Mouse (Mus musculus): ENCODE measurements around the gene Fam89a. TPM values are rescaled to one million over a fixed set of nuclear protein-coding genes. Genes with fewer than 3 reads are reported as not detected.

Fam89a gene
- polyA plus RNA-seq, 1 experiment from 2014 or later, result 6.5 TPM

DNA sequence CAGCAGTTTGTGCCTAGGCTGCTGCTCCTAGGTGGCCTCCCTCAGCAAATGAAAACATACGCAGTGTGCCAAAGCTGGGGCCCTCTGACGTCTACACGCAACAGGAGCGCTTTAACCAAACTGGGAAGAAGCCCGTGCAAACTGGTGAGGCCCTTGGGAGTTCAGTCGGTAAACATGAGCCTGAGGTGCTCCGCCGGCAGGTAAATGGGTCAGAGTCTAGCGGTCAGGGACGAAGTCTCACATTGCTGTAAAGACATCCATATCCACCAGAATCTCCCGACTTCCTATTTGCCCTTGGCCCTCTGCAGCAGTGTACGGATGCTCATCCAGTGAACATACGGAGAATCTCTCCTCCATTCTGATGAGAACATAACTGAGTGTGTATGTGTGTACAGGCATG lies 5.0 kb downstream of the Fam89a start:
- H3K4me1 ChIP-seq, result peaks cover 45% of the 10 kb centered on the region
- 72% methylated on average over 13 of the region's 13 CpGs for WGBS
- DNase-seq (ENCODE audit: low spot score), result no peak
- H3K9me3 ChIP-seq, result no peaks in the 10 kb centered on the region
- H3K27ac ChIP-seq (replicated peaks), result no peak overlapping the region
- H3K4me3 ChIP-seq, result no peak overlapping the region
- H3K27me3 ChIP-seq (replicated peaks; ENCODE audit: low read depth, poor library complexity, severe bottlenecking), result peaks cover 24% of the 10 kb centered on the region
- peaks cover 3% of the 10 kb centered on the region for H3K36me3 ChIP-seq (replicated peaks)

DNA sequence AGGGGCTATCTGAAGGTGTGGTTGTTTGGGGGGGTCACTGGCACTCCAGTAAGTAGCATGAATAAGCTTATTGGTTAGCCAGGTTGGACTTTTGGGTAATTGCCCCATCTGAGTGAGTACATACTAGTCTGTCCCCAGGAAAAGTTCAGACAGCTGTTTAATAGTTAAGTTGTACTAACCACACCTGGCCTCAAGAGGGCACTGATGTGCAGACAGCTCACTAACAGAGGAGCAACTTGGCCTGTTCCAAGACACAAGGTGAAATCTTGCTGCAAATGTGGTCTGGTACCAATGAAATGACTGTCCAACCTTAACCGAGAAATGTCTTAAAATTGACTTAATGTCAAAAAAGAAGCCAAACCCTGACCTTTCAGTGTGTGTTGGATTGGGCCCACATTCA lies 12.4 kb downstream of the Fam89a start:
- Histone ChIP-seq H3K27me3 (replicated peaks; ENCODE audit: low read depth, poor library complexity, severe bottlenecking) (no peaks in the 10 kb centered on the region), H3K27ac (replicated peaks) (no peak overlapping the region), H3K4me3 (no peak overlapping the region), H3K36me3 (replicated peaks) (peaks cover 70% of the 10 kb centered on the region), H3K9me3 (no peaks in the 10 kb centered on the region), H3K4me1 (peaks cover 15% of the 10 kb centered on the region)
- DNase-seq (ENCODE audit: low spot score), result peak; percentile 29
- WGBS, result 85% methylated on average over 1 of the region's 1 CpGs

DNA sequence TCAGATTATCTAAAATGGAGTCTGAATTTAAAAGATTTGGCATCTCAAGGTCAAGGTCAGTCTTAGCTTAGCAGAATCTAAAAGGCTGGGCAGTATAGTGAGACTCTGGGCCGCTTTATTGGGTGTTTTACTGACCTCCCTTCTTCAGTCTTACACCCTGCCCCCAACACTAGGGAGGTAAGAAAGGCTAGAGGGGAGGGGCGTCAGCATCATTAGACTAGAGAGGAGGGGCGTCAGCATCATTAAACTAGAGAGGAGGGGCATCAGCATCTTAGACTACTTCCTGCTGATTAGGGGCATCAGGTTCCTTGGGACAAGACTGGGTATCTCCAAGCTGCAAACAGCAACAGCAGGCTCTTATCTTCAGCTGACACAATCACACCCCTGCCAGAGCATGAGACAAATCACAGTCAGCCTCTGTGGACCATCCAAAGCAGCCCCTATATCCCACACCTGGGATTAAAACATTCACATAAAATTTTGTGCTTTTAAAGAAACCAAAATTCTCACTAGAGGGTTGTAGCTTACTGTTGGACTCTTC lies 16.2 kb downstream of the Fam89a start:
- Histone ChIP-seq H3K4me1 (no peaks in the 10 kb centered on the region), H3K36me3 (replicated peaks) (peaks cover 93% of the 10 kb centered on the region), H3K27me3 (replicated peaks; ENCODE audit: low read depth, poor library complexity, severe bottlenecking) (no peaks in the 10 kb centered on the region), H3K27ac (replicated peaks) (no peak overlapping the region), H3K9me3 (no peaks in the 10 kb centered on the region), H3K4me3 (no peak overlapping the region)
- DNase-seq (ENCODE audit: low spot score), result no peak
- 67% methylated on average over 3 of the region's 3 CpGs for WGBS

DNA sequence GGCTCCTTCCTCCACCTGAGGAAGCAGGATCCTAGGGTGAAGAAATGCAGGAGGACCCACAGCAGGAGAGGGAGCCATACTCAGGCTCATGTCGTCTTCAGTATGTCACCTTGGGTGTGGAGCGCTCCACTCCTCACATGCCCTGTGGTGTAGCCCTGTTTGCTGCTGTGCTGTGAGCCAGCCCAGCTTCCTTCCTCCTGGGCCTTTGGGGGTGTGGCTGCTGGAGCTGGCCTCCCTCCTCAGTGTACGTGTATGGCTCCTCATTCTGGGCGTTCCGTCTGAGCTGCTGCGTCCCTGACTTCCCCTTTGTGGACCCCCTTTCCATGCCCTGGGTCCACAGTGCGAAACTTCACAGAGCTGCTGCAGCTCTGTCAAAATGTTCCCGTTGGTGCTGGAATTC lies 18.8 kb downstream of the Fam89a start:
- DNase-seq (ENCODE audit: low spot score), result no peak
- Histone ChIP-seq H3K36me3 (replicated peaks) (peaks cover 98% of the 10 kb centered on the region), H3K27me3 (replicated peaks; ENCODE audit: low read depth, poor library complexity, severe bottlenecking) (no peaks in the 10 kb centered on the region), H3K4me1 (no peaks in the 10 kb centered on the region), H3K4me3 (no peak overlapping the region), H3K27ac (replicated peaks) (no peak overlapping the region), H3K9me3 (no peaks in the 10 kb centered on the region)
- WGBS, result 93% methylated on average over 8 of the region's 8 CpGs

DNA sequence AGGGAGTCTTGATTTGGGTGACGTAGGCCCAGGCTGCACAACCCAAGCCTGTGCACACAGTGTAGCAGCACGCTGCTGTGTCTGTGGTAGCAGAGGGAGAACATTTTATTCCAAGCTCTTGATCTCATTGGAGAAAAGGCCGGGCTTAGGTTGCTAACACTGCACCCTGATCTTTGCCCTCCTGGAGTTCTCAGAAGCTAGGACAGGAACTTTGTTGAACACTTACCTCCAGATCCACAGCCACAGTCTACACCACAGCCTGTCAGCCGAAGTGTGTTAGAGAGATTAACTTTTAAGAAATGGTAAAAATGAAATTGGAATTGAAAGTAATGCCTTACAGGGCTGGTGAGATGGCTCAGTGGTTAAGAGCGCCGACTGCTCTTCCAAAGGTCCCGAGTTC lies 27.3 kb downstream of the Fam89a start:
- no peak overlapping the region for H3K4me3 ChIP-seq
- H3K27ac ChIP-seq (replicated peaks), result no peak overlapping the region
- 96% methylated on average over 7 of the region's 7 CpGs for WGBS
- no peaks in the 10 kb centered on the region for H3K27me3 ChIP-seq (replicated peaks; ENCODE audit: low read depth, poor library complexity, severe bottlenecking)
- H3K9me3 ChIP-seq, result no peaks in the 10 kb centered on the region
- H3K36me3 ChIP-seq (replicated peaks), result peaks cover 44% of the 10 kb centered on the region
- DNase-seq (ENCODE audit: low spot score), result no peak
- peaks cover 25% of the 10 kb centered on the region for H3K4me1 ChIP-seq

DNA sequence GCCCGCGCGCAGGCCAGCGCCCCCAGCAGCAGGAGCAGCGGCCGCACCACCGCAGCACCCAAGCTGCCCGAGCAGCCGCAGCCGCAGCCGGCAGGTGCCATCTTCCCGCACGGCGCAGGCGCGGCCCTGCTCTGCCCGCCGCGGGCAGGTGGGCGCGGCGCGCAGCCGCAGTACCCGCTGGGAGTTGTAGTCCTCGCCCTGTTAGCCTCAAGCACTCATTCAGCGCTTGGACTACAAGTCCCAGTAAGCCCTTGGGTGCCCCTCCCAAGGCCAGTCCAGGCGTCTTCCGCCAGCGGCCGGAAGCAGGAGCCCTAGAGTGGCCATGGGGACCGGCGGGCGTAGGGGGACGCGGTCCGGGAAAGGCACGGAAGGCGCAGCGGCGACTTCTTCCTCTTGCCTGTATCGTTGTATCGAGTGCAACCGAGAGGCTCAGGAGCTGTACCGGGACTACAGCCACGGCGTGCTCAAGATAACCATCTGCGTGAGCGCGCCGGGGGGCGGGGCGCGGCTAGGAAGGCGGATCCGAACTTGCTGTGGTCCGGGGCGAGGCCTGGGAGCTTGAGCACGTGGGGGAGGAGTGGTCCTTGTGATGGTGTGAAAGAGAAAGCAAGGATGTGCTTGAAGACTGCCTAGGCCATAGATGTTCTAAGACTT lies 29.6 kb downstream of the Fam89a start, which contains the start of the genes Ttc13 and Arv1:
TSS of gene Ttc13 (minus strand) at position 122 of the 654 bp plus-strand sequence.
TSS of gene Arv1 (plus strand) at position 278 of the 654 bp plus-strand sequence.
- Histone ChIP-seq H3K4me3 (peak within 1 kb of the TSS; percentile 99), H3K27ac (replicated peaks) (peak within 1 kb of the TSS; percentile 87), H3K27me3 (replicated peaks; ENCODE audit: low read depth, poor library complexity, severe bottlenecking) (no peaks in the 10 kb centered on the region), H3K9me3 (no peaks in the 10 kb centered on the region), H3K36me3 (replicated peaks) (peaks cover 27% of the 10 kb centered on the region), H3K4me1 (peaks cover 25% of the 10 kb centered on the region)
- under 1% methylated on average over 59 of the region's 59 CpGs for WGBS
- DNase-seq (ENCODE audit: low spot score), result peak; percentile 96

DNA sequence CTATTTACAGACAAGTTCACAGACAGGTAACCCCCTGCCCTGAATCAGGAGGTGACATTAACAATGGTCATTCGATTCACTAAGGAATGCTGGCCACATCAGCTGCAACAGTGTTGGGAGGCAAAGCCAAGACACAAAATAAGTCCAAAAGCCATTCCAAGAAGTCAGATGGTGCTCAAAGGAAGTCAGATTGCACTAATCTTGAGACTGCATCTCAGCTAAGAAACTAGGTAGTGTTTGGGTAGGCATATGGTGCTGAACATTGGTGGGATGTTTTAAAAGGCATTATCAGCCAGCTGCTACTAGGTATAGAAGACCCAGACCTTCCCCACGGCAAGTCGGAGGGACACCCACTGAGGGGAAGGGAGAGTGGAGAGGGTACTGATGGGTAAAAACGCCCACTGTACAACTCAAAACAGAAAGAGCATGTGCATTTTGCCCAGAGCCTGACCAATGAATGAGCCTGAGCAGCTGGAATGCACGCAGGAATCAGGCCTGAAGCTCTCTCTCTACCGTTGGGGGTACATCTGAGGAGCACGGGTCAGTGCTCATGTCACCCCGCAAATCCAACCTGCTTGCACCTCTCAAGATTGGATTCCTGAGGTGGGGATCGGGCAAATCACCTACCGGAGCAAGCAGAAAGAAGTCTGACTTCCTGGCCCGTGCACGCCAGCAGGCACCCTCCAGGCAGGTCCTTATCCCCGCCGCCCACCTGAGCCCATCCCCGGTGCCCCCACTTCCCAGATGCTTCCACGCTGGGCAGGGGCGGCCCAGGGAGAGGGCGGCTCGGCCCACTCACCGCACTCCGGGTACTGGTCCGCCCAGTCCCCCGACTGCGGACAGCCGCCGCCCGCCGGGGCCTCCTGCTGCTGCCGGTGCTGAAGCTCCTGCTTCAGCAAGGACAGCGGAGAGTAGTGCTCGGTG lies 30.4 kb downstream of the Fam89a start:
- 2% methylated on average over 31 of the region's 31 CpGs for WGBS
- Histone ChIP-seq H3K27me3 (replicated peaks; ENCODE audit: low read depth, poor library complexity, severe bottlenecking) (no peaks in the 10 kb centered on the region), H3K36me3 (replicated peaks) (peaks cover 19% of the 10 kb centered on the region), H3K4me1 (peaks cover 25% of the 10 kb centered on the region), H3K9me3 (no peaks in the 10 kb centered on the region), H3K4me3 (peak overlapping the region; percentile 99), H3K27ac (replicated peaks) (peak overlapping the region; percentile 87)
- no peak for DNase-seq (ENCODE audit: low spot score)

DNA sequence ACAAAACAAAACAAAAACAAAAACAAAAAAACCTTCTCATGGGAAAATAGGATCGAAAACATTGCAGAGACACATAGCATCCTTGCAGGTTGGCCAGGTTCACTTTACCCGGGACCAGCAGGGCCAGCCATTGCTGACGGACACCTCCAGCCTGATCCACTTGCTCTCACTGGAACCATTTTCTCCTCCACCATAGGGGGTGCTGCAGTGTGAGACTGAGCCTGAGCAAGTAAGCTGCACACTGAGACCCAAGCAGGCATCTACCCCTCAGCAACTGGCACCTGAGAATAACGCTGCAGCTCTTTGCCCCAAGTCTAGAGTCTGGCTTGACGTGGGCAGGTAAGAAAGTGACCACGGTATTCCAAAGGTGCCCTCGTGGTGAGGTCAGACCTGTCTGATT lies 31.5 kb downstream of the Fam89a start:
- WGBS, result 83% methylated on average over 7 of the region's 7 CpGs

DNA sequence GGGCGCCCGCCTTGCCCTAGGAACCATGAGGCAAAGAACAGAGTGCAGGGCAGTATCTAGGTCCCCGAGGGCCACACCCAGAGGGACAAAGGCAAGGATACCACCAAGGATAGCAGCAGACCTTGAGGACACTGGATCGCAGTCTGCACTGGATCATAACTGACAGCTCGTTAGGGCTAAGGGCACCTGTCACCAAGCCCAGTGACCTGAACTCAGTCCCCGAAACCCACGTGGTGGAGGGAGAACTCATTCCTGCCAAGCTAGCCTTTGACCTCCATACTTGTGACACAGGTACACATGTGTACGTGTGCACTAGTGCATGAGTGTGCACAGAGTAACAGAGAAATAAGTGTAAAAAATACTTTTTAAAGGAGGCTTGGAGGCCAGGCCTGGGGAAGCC lies 35.9 kb downstream of the Fam89a start:
- Histone ChIP-seq H3K4me3 (no peak overlapping the region), H3K27ac (replicated peaks) (no peak overlapping the region), H3K36me3 (replicated peaks) (peaks cover 39% of the 10 kb centered on the region), H3K27me3 (replicated peaks; ENCODE audit: low read depth, poor library complexity, severe bottlenecking) (no peaks in the 10 kb centered on the region), H3K4me1 (peaks cover 8% of the 10 kb centered on the region), H3K9me3 (no peaks in the 10 kb centered on the region)
- WGBS, result 89% methylated on average over 8 of the region's 8 CpGs
- DNase-seq (ENCODE audit: low spot score), result no peak

More for the DNA sequence above, 31.5 kb downstream of the Fam89a start:
- DNase-seq (ENCODE audit: low spot score), result no peak
- Histone ChIP-seq H3K36me3 (replicated peaks) (peaks cover 11% of the 10 kb centered on the region), H3K9me3 (no peaks in the 10 kb centered on the region), H3K4me3 (peak overlapping the region; percentile 99; the same call in 1 of the 2 replicates), H3K4me1 (peaks cover 25% of the 10 kb centered on the region), H3K27me3 (replicated peaks; ENCODE audit: low read depth, poor library complexity, severe bottlenecking) (no peaks in the 10 kb centered on the region), H3K27ac (replicated peaks) (no peak overlapping the region)

DNA sequence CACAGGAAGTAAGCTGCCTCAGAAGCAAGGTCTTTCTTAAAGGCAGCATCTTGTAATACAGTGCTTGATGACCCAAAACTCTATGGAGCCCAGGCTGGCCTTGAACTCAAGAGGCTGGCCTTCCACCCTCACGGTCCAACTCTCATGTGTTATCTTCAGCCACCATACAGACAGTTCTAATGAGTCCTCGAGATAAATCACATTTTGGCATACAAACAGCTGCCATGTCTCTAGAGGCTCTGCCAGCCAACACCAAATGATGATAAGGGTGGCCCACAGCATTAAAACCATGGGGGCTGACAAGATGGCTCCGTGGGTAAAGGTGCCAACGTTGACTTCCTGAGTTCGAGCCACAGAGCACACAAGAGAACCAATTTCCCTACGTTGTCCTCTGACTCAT lies 38.4 kb downstream of the Fam89a start:
- no peaks in the 10 kb centered on the region for H3K9me3 ChIP-seq
- H3K4me1 ChIP-seq, result no peaks in the 10 kb centered on the region
- H3K27ac ChIP-seq (replicated peaks), result no peak overlapping the region
- H3K4me3 ChIP-seq, result no peak overlapping the region
- peaks cover 53% of the 10 kb centered on the region for H3K36me3 ChIP-seq (replicated peaks)
- WGBS, result 93% methylated on average over 6 of the region's 6 CpGs
- no peaks in the 10 kb centered on the region for H3K27me3 ChIP-seq (replicated peaks; ENCODE audit: low read depth, poor library complexity, severe bottlenecking)
- DNase-seq (ENCODE audit: low spot score), result no peak

DNA sequence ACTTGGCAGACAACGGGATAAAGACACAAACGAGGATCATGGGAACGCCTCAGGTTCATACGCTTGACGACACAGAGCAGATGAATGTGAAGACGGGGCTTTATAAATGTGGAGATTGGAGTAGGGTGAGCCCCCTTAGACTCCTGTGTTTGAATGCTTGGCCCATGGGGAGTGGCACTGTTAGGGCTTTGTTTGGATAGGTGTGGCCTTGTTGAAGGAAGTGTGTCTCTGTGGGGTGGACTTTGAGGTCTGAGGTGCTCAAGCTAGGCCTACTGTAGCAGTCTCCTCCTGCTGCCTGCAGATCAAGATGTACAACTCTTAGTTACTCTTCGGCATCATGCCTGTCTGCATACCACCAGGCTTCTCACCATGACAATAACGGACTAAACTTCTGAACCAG lies 45.8 kb downstream of the Fam89a start:
- no peak overlapping the region for H3K4me3 ChIP-seq
- peaks cover 75% of the 10 kb centered on the region for H3K36me3 ChIP-seq (replicated peaks)
- H3K27me3 ChIP-seq (replicated peaks; ENCODE audit: low read depth, poor library complexity, severe bottlenecking), result no peaks in the 10 kb centered on the region
- no peaks in the 10 kb centered on the region for H3K9me3 ChIP-seq
- no peak overlapping the region for H3K27ac ChIP-seq (replicated peaks)
- WGBS, result 94% methylated on average over 8 of the region's 8 CpGs
- no peak for DNase-seq (ENCODE audit: low spot score)
- no peaks in the 10 kb centered on the region for H3K4me1 ChIP-seq

DNA sequence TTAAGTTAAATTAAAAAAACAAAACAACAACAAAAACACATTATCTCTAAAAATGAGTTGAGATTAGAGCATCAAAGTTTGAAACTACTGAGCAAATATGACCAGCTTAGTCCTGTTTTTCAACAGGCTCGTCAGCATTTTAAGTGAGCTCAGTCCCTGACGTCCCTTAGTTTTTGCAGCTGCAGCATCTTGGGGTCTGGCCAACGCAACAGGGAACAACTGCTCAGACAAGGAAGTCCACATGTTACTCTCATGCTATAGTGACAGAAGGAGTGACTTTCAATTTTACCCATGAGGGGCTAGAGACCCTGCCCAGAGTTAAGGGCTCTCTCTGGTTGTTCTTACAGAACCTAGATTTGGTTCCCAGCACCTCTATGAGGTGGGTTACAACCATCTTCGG lies 47.3 kb downstream of the Fam89a start:
- DNase-seq (ENCODE audit: low spot score), result no peak
- no peak overlapping the region for H3K27ac ChIP-seq (replicated peaks)
- no peak overlapping the region for H3K4me3 ChIP-seq
- no peaks in the 10 kb centered on the region for H3K9me3 ChIP-seq
- no peaks in the 10 kb centered on the region for H3K27me3 ChIP-seq (replicated peaks; ENCODE audit: low read depth, poor library complexity, severe bottlenecking)
- H3K36me3 ChIP-seq (replicated peaks), result peaks cover 78% of the 10 kb centered on the region
- no peaks in the 10 kb centered on the region for H3K4me1 ChIP-seq
- 90% methylated on average over 4 of the region's 4 CpGs for WGBS

All from embryonic facial prominence, embryonic 10.5 days (tissue).